Mouse (Mus musculus): ENCODE measurements around the gene Poc1b.
A peak's percentile ranks its signal among the peaks of the same experiment; 100 is the strongest.

DNA sequence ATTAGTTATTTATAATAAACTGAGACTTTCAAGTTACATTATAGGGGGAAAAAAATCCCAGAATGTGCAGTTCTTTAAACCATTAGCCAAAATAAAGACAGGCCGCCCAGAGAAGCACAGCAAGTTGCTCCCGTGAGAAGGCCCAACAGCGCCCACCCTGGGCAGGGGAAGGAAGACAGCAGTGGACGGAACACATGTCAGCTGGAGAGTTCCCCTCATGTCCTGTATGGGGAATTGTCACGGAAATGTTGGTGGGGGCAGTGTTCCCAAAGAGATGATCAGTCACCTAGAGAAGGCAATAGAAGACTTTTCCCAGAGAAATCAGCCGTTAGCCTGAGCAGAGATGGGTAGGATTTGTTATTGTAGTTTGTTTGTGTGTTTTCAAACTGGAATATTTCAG, 61.6 kb downstream of the Poc1b start:
- TF ChIP-seq CTCF (IDR thresholded peaks at IDR 0.05; ENCODE audit: low read depth) (peak; percentile 42), EP300 (IDR thresholded peaks at IDR 0.05; ENCODE audit: low read depth) (no peak)
